In genomic region chr1:131981378-131982013, GRCm38 (mm10) we compare ENCODE assay signal across 8 mouse cellular contexts. TPM values are rescaled to one million over a fixed set of nuclear protein-coding genes. Genes with fewer than 3 reads are reported as not detected.
A peak's percentile ranks its signal among the peaks of the same experiment; 100 is the strongest.
DNase-seq lines count a peak whose midpoint lies in the region; ATAC-seq and TF ChIP-seq lines count a peak whose summit lies in the region.

No protein-coding gene starts in this region.

- 56% methylated on average over 12 of the region's 12 CpGs for WGBS in kidney, embryonic 15.5 days
- WGBS in limb, embryonic 15.5 days: 50% methylated on average over 12 of the region's 12 CpGs
- 53% methylated on average over 12 of the region's 12 CpGs for WGBS in midbrain, postnatal 0 days
- 48% methylated on average over 12 of the region's 12 CpGs for WGBS in stomach, embryonic 14.5 days

- no peak overlapping the region for H3K4me3 ChIP-seq in kidney, embryonic 15.5 days (replicated peaks)
- H3K4me3 ChIP-seq in limb, embryonic 15.5 days: no peak overlapping the region
- H3K4me3 ChIP-seq in midbrain, postnatal 0 days (ENCODE audit: low read depth, low read length): no peak overlapping the region
- no peak overlapping the region for H3K4me3 ChIP-seq in stomach, embryonic 14.5 days (ENCODE audit: low read depth, low read length)

- H3K4me1 ChIP-seq in kidney, embryonic 15.5 days: no peaks in the 10 kb centered on the region
- no peaks in the 10 kb centered on the region for H3K4me1 ChIP-seq in limb, embryonic 15.5 days
- no peaks in the 10 kb centered on the region for H3K4me1 ChIP-seq in midbrain, postnatal 0 days (ENCODE audit: insufficient read depth, low read length)
- no peaks in the 10 kb centered on the region for H3K4me1 ChIP-seq in stomach, embryonic 14.5 days (ENCODE audit: control insufficient read depth, insufficient read depth, low read length)

- ATAC-seq in granulocyte monocyte progenitor cell, adult 5-6 weeks (replicated peaks; ENCODE audit: poor library complexity, severe bottlenecking): peak; percentile 89
- peak; percentile 73; the same call in 1 of the 2 replicates for ATAC-seq in kidney, embryonic 15.5 days (replicated peaks; ENCODE audit: low FRiP score)
- peak; percentile 46; the same call in 1 of the 2 replicates for ATAC-seq in limb, embryonic 15.5 days (ENCODE audit: insufficient number of reproducible peaks, low FRiP score, low TSS enrichment, low read depth)
- ATAC-seq in midbrain, postnatal 0 days (ENCODE audit: low FRiP score): peak; percentile 24; the same call in 1 of the 2 replicates
- 0 out of 2 replicates have a peak, but pooled peaks have one; percentile 39 for ATAC-seq in stomach, embryonic 14.5 days (ENCODE audit: insufficient number of reproducible peaks, insufficient read depth, low FRiP score, low read depth)

- DNase-seq in ovary, postnatal 36 days (ENCODE audit: low spot score): peak; percentile 72
- DNase-seq in ovary, adult 18-20 months (ENCODE audit: low spot score): no peak
- peak; percentile 92 for DNase-seq in embryo, embryonic 10.5 days (ENCODE audit: low spot score)
- peak; percentile 77 for DNase-seq in midbrain, postnatal 0 days (ENCODE audit: low spot score)

- no peak overlapping the region for H3K27ac ChIP-seq in kidney, embryonic 15.5 days
- no peak overlapping the region for H3K27ac ChIP-seq in limb, embryonic 15.5 days
- no peak overlapping the region for H3K27ac ChIP-seq in midbrain, postnatal 0 days (ENCODE audit: low read depth, low read length)
- no peak overlapping the region for H3K27ac ChIP-seq in stomach, embryonic 14.5 days (ENCODE audit: low read length)

- peak; percentile 86 for TF ChIP-seq CTCF in midbrain, postnatal 0 days (IDR thresholded peaks at IDR 0.05)

- H3K9me3 ChIP-seq in kidney, embryonic 15.5 days (replicated peaks): no peaks in the 10 kb centered on the region
- H3K9me3 ChIP-seq in limb, embryonic 15.5 days: no peaks in the 10 kb centered on the region
- no peaks in the 10 kb centered on the region for H3K9me3 ChIP-seq in midbrain, postnatal 0 days (ENCODE audit: low read length)
- no peaks in the 10 kb centered on the region for H3K9me3 ChIP-seq in stomach, embryonic 14.5 days (ENCODE audit: control insufficient read depth, low read depth, low read length)

- no peak overlapping the region for H3K9ac ChIP-seq in kidney, embryonic 15.5 days
- H3K9ac ChIP-seq in limb, embryonic 15.5 days: no peak overlapping the region
- no peak overlapping the region for H3K9ac ChIP-seq in midbrain, postnatal 0 days (replicated peaks; ENCODE audit: low read length, poor library complexity, severe bottlenecking)
- H3K9ac ChIP-seq in stomach, embryonic 14.5 days (replicated peaks; ENCODE audit: low read depth, low read length): no peak overlapping the region

- 0 out of 2 replicates have a peak, but pooled peaks cover 4% of the 10 kb centered on the region for H3K36me3 ChIP-seq in kidney, embryonic 15.5 days
- no peaks in the 10 kb centered on the region for H3K36me3 ChIP-seq in limb, embryonic 15.5 days
- no peaks in the 10 kb centered on the region for H3K36me3 ChIP-seq in midbrain, postnatal 0 days (ENCODE audit: insufficient read depth, low read length)
- no peaks in the 10 kb centered on the region for H3K36me3 ChIP-seq in stomach, embryonic 14.5 days (ENCODE audit: control insufficient read depth, insufficient read depth, low read length)

- H3K27me3 ChIP-seq in kidney, embryonic 15.5 days: 0 out of 2 replicates have a peak, but pooled peaks cover 4% of the 10 kb centered on the region
- no peaks in the 10 kb centered on the region for H3K27me3 ChIP-seq in limb, embryonic 15.5 days
- no peaks in the 10 kb centered on the region for H3K27me3 ChIP-seq in midbrain, postnatal 0 days (ENCODE audit: insufficient read depth, low read length)
- H3K27me3 ChIP-seq in stomach, embryonic 14.5 days (ENCODE audit: control insufficient read depth, insufficient read depth, low read length): no peaks in the 10 kb centered on the region

- no peak overlapping the region for H3K4me2 ChIP-seq in kidney, embryonic 15.5 days
- H3K4me2 ChIP-seq in limb, embryonic 15.5 days: no peak overlapping the region
- H3K4me2 ChIP-seq in midbrain, postnatal 0 days (ENCODE audit: low read depth, low read length, poor library complexity, severe bottlenecking): no peak overlapping the region
- H3K4me2 ChIP-seq in stomach, embryonic 14.5 days (replicated peaks; ENCODE audit: low read depth, low read length): no peak overlapping the region

RNA-seq across cellular contexts. Expression of gene Slc45a3, which starts 18.7 kb away (rescaled TPM):
- total RNA-seq in granulocyte monocyte progenitor cell, adult 5-6 weeks (2014; fragmentation: Nextera tagmentation): 1.1 and 4.0 TPM in 2 replicates
- 0.65 and 0.82 TPM in 2 replicates for total RNA-seq in granulocyte monocyte progenitor cell, adult 5-6 weeks (2017)
- polyA plus RNA-seq in kidney, embryonic 15.5 days (2015; fragmentation: Nextera tagmentation; extraction: Ambion mirVana): 7.9 and 9.1 TPM in 2 replicates
- 13.9 and 14.2 TPM in 2 replicates for polyA plus RNA-seq in limb, embryonic 15.5 days (2015; fragmentation: Nextera tagmentation; extraction: Ambion mirVana)
- total RNA-seq in midbrain, postnatal 0 days (2014; rRNA removed): 0.80 and 1.3 TPM in 2 replicates
- 0.38 and 0.63 TPM in 2 replicates for polyA plus RNA-seq in midbrain, postnatal 0 days (2015; fragmentation: Nextera tagmentation; extraction: Ambion mirVana)
- 3.8 and 4.7 TPM in 2 replicates for polyA plus RNA-seq in stomach, embryonic 14.5 days (2014; fragmentation: Nextera tagmentation; extraction: Ambion mirVana)

RNA-seq across cellular contexts. Expression of gene Elk4, which starts 25.9 kb away (rescaled TPM):
- total RNA-seq in granulocyte monocyte progenitor cell, adult 5-6 weeks (2014; fragmentation: Nextera tagmentation): 83.3 and 104 TPM in 2 replicates
- total RNA-seq in granulocyte monocyte progenitor cell, adult 5-6 weeks (2017): 51.9 and 63.8 TPM in 2 replicates
- polyA plus RNA-seq in kidney, embryonic 15.5 days (2015; fragmentation: Nextera tagmentation; extraction: Ambion mirVana): 24.1 and 25.8 TPM in 2 replicates
- 24.3 and 24.4 TPM in 2 replicates for polyA plus RNA-seq in limb, embryonic 15.5 days (2015; fragmentation: Nextera tagmentation; extraction: Ambion mirVana)
- total RNA-seq in midbrain, postnatal 0 days (2014; rRNA removed): 17.6 and 23.4 TPM in 2 replicates
- 6.0 and 8.1 TPM in 2 replicates for polyA plus RNA-seq in midbrain, postnatal 0 days (2015; fragmentation: Nextera tagmentation; extraction: Ambion mirVana)
- 35.7 and 38.2 TPM in 2 replicates for polyA plus RNA-seq in stomach, embryonic 14.5 days (2014; fragmentation: Nextera tagmentation; extraction: Ambion mirVana)

Comparison
In these comparisons a context has a peak if more than half of its experiments do, and no peak if none do; other contexts are left out.
1. ATAC-seq: peak in every context shown above with its lines; median percentile 89 in granulocyte monocyte progenitor cell, adult 5-6 weeks; 73 in kidney, embryonic 15.5 days; 46 in limb, embryonic 15.5 days; 39 in stomach, embryonic 14.5 days; 24 in midbrain, postnatal 0 days.